Mouse (Mus musculus): ENCODE measurements around the gene Slc6a19.

Slc6a19 gene

GRCm38 (mm10) chr13:73660163-73660695 lies 44.4 kb downstream of the Slc6a19 start:
- DNase-seq (ENCODE audit: low read depth, low spot score) = no peak

GRCm38 (mm10) chr13:73658953-73659352 lies 45.7 kb downstream of the Slc6a19 start:
- peak; percentile 6 for DNase-seq (ENCODE audit: low read depth, low spot score)

GRCm38 (mm10) chr13:73654976-73655375 lies 49.7 kb downstream of the Slc6a19 start:
- no peak for DNase-seq (ENCODE audit: low read depth, low spot score)

- no peak for DNase-seq (ENCODE audit: low read depth, low spot score)
These were observed 51.4 kb downstream of the Slc6a19 start for GRCm38 (mm10) chr13:73653266-73653665.

GRCm38 (mm10) chr13:73646397-73647087 lies 58.1 kb downstream of the Slc6a19 start:
- peak; percentile 79 for DNase-seq (ENCODE audit: low read depth, low spot score)

- DNase-seq (ENCODE audit: low read depth, low spot score) = no peak
These were observed 63.4 kb downstream of the Slc6a19 start for GRCm38 (mm10) chr13:73641296-73641695.

GRCm38 (mm10) chr13:73637826-73638225 lies 66.8 kb downstream of the Slc6a19 start:
- DNase-seq (ENCODE audit: low read depth, low spot score) = no peak

- peak; percentile 33 for DNase-seq (ENCODE audit: low read depth, low spot score)
These were observed 72.8 kb downstream of the Slc6a19 start for GRCm38 (mm10) chr13:73631837-73632236.
